Mouse (Mus musculus) kidney, embryonic 14.5 days (tissue): Measurements from ENCODE around the gene Wdr95. TPM values are rescaled to one million over a fixed set of nuclear protein-coding genes. Genes with fewer than 3 reads are reported as not detected.
A peak's percentile ranks its signal among the peaks of the same experiment; 100 is the strongest.

Experiments
- ATAC-seq: fragments of 200-750 bp; cut with Nextera tagmentation; 2 replicates; pipeline ENCODE4 v1.8.0; 2017; ENCODE audit warnings: moderate number of reproducible peaks, mild to moderate bottlenecking, moderate TSS enrichment, moderate library complexity; ENCODE audit not compliant: low FRiP score, low TSS enrichment
- H3K27ac ChIP-seq: fragments of 300-500 bp; sonication (generic); 2 replicates; pipeline ENCODE4 v1.5.1; 2014; ENCODE audit warnings: low read depth, mild to moderate bottlenecking, low read length, moderate library complexity, mixed read lengths
- H3K27me3 ChIP-seq: fragments of 300-500 bp; sonication (generic); 2 replicates; pipeline ENCODE4 v1.6.1; 2014; ENCODE audit warnings: mild to moderate bottlenecking, low read length; ENCODE audit not compliant: control insufficient read depth, insufficient read depth
- H3K36me3 ChIP-seq: fragments of 300-500 bp; sonication (generic); 2 replicates; pipeline ENCODE4 v1.6.1; 2014; ENCODE audit warnings: low read length, mixed read lengths; ENCODE audit not compliant: control insufficient read depth, insufficient read depth
- H3K4me1 ChIP-seq: fragments of 300-500 bp; sonication (generic); 2 replicates; pipeline ENCODE4 v1.6.1; 2014; ENCODE audit warnings: low read length, mixed read lengths; ENCODE audit not compliant: control insufficient read depth, insufficient read depth
- H3K4me2 ChIP-seq: fragments of 300-500 bp; sonication (generic); replicated peaks from 2 replicates; pipeline ENCODE4 v1.6.1; 2014; ENCODE audit warnings: low read depth, mild to moderate bottlenecking, low read length
- H3K4me3 ChIP-seq: fragments of 300-500 bp; sonication (generic); 2 replicates; pipeline ENCODE4 v1.5.1; 2014; ENCODE audit warnings: mild to moderate bottlenecking, low read length
- H3K9ac ChIP-seq: fragments of 300-500 bp; sonication (generic); 2 replicates; pipeline ENCODE4 v1.6.1; 2014; ENCODE audit warnings: low read depth, mild to moderate bottlenecking, low read length, moderate library complexity
- H3K9me3 ChIP-seq: fragments of 300-500 bp; sonication (generic); 2 replicates; pipeline ENCODE4 v1.6.1; 2016; ENCODE audit warnings: low read length; ENCODE audit not compliant: control insufficient read depth
- WGBS: fragments of 180-500 bp; shearing (Covaris S2); extraction: QIAGEN DNeasy Blood & Tissue Kit; methylation state at CpG from one replicate; pipeline ENCODE4 v1.1.7; 2014; 5-methylcytosine and 5-hydroxymethylcytosine counted together
- polyA plus RNA-seq: library from polyadenylated mRNA; unstranded; fragments of >200 nt; fragmentation: Nextera tagmentation; extraction: Ambion mirVana; gene quantifications from 2 replicates; pipeline ENCODE4 v1.2.1, GENCODE M21; 2014

Gene Wdr95
- polyA plus RNA-seq, 1 experiment from 2014 or later, result not detected

GRCm38 (mm10) chr5:149622152-149622551, 93.7 kb downstream of the Wdr95 start:
- H3K9ac ChIP-seq, result no peak overlapping the region
- WGBS, result 63% methylated on average over 7 of the region's 7 CpGs
- no peaks in the 10 kb centered on the region for H3K27me3 ChIP-seq
- no peak overlapping the region for H3K27ac ChIP-seq
- no peaks in the 10 kb centered on the region for H3K4me1 ChIP-seq
- no peak overlapping the region for H3K4me2 ChIP-seq
- no peak for ATAC-seq
- H3K9me3 ChIP-seq, result no peaks in the 10 kb centered on the region
- H3K36me3 ChIP-seq, result peaks cover 94% of the 10 kb centered on the region
- H3K4me3 ChIP-seq, result no peak overlapping the region

- WGBS, result 54% methylated on average over 6 of the region's 6 CpGs
Measured at GRCm38 (mm10) chr5:149622644-149623043, 94.2 kb downstream of the Wdr95 start.

GRCm38 (mm10) chr5:149623815-149624675, 95.6 kb downstream of the Wdr95 start:
- H3K4me2 ChIP-seq, result no peak overlapping the region
- 83% methylated on average over 8 of the region's 8 CpGs for WGBS
- no peak for ATAC-seq
- H3K36me3 ChIP-seq, result peaks cover 92% of the 10 kb centered on the region
- H3K4me1 ChIP-seq, result no peaks in the 10 kb centered on the region
- H3K27ac ChIP-seq, result no peak overlapping the region
- H3K9ac ChIP-seq, result no peak overlapping the region
- H3K4me3 ChIP-seq, result no peak overlapping the region
- no peaks in the 10 kb centered on the region for H3K9me3 ChIP-seq
- no peaks in the 10 kb centered on the region for H3K27me3 ChIP-seq

More at GRCm38 (mm10) chr5:149622644-149623043, 94.2 kb downstream of the Wdr95 start:
- Histone ChIP-seq H3K4me2 (no peak overlapping the region), H3K9me3 (no peaks in the 10 kb centered on the region), H3K4me1 (no peaks in the 10 kb centered on the region), H3K27me3 (no peaks in the 10 kb centered on the region), H3K36me3 (peaks cover 94% of the 10 kb centered on the region), H3K9ac (no peak overlapping the region), H3K27ac (no peak overlapping the region), H3K4me3 (no peak overlapping the region)
- ATAC-seq, result no peak

GRCm38 (mm10) chr5:149625547-149625946, 97.1 kb downstream of the Wdr95 start:
- Histone ChIP-seq H3K9ac (no peak overlapping the region), H3K27ac (no peak overlapping the region), H3K4me2 (no peak overlapping the region), H3K4me3 (no peak overlapping the region), H3K4me1 (no peaks in the 10 kb centered on the region), H3K36me3 (peaks cover 92% of the 10 kb centered on the region), H3K9me3 (no peaks in the 10 kb centered on the region), H3K27me3 (no peaks in the 10 kb centered on the region)
- WGBS, result 94% methylated on average over 3 of the region's 3 CpGs
- ATAC-seq, result no peak

- Histone ChIP-seq H3K27me3 (no peaks in the 10 kb centered on the region), H3K36me3 (peaks cover 37% of the 10 kb centered on the region), H3K4me3 (peak overlapping the region; percentile 81), H3K4me2 (peak overlapping the region; percentile 81), H3K9me3 (no peaks in the 10 kb centered on the region), H3K4me1 (peaks cover 14% of the 10 kb centered on the region), H3K9ac (peak overlapping the region; percentile 80), H3K27ac (no peak overlapping the region)
- 63% methylated on average over 11 of the region's 11 CpGs for whole genome bisulfite sequencing
- ATAC-seq, result no peak
Measured at GRCm38 (mm10) chr5:149634409-149635035, 106.0 kb downstream of the Wdr95 start.

- ATAC-seq, result peak; percentile 22
- peak overlapping the region; percentile 80 for H3K9ac ChIP-seq
- no peaks in the 10 kb centered on the region for H3K27me3 ChIP-seq
- peak overlapping the region; percentile 81 for H3K4me3 ChIP-seq
- peak overlapping the region; percentile 81 for H3K27ac ChIP-seq
- under 1% methylated on average over 23 of the region's 24 CpGs for WGBS
- H3K4me1 ChIP-seq, result peaks cover 14% of the 10 kb centered on the region
- H3K4me2 ChIP-seq, result peak overlapping the region; percentile 81
- peaks cover 27% of the 10 kb centered on the region for H3K36me3 ChIP-seq
- no peaks in the 10 kb centered on the region for H3K9me3 ChIP-seq
Measured at GRCm38 (mm10) chr5:149635556-149635955, 107.1 kb downstream of the Wdr95 start.

- Histone ChIP-seq H3K27ac (peak within 1 kb of the TSS; percentile 81), H3K4me2 (peak within 1 kb of the TSS; percentile 81), H3K4me3 (peak within 1 kb of the TSS; percentile 81), H3K4me1 (peaks cover 14% of the 10 kb centered on the region), H3K9ac (peak within 1 kb of the TSS; percentile 80), H3K27me3 (no peaks in the 10 kb centered on the region), H3K36me3 (peaks cover 19% of the 10 kb centered on the region), H3K9me3 (no peaks in the 10 kb centered on the region)
- WGBS, result under 1% methylated on average over 60 of the region's 60 CpGs
- peak; percentile 99 for ATAC-seq
Measured at GRCm38 (mm10) chr5:149636075-149636920, 107.8 kb downstream of the Wdr95 start, which contains the start of gene Hsph1. Gene Hsph1 (minus strand): TSS chr5:149636376.

GRCm38 (mm10) chr5:149637306-149637705, 108.8 kb downstream of the Wdr95 start:
- Histone ChIP-seq H3K4me2 (peak overlapping the region; percentile 38), H3K4me3 (peak overlapping the region; percentile 81), H3K9ac (peak overlapping the region; percentile 80; the same call in 1 of the 2 replicates), H3K4me1 (peaks cover 14% of the 10 kb centered on the region), H3K36me3 (peaks cover 10% of the 10 kb centered on the region; the same call in 1 of the 2 replicates), H3K27ac (no peak overlapping the region), H3K27me3 (no peaks in the 10 kb centered on the region), H3K9me3 (no peaks in the 10 kb centered on the region)
- ATAC-seq, result no peak
- 64% methylated on average over 8 of the region's 8 CpGs for WGBS
